Mouse (Mus musculus) myocyte (in vitro differentiated cells): ENCODE measurements at regions not wholly inside any gene's neighbourhood (a gene's known extent, or its start where the extent isn't known, plus 50 kb on each side); places are given as distances from the start of the nearest gene placed in this dataset.

Experiments used
- H3K27me3 ChIP-seq: one replicate; pipeline ENCODE4 v1.6.1; 2011; ENCODE audit not compliant: control insufficient read depth, insufficient read depth, insufficient read length
- H3K36me3 ChIP-seq: one replicate; pipeline ENCODE4 v1.6.1; 2011; ENCODE audit not compliant: control insufficient read depth, insufficient read depth
- H3K4me2 ChIP-seq: one replicate; pipeline ENCODE4 v1.6.1; 2011; ENCODE audit warnings: low read depth, control low read depth
- H3K4me3 ChIP-seq: one replicate; pipeline ENCODE4 v1.5.1; 2011; ENCODE audit warnings: mild to moderate bottlenecking, control low read depth, moderate library complexity
- H3K79me2 ChIP-seq: one replicate; pipeline ENCODE4 v1.6.1; 2011; ENCODE audit not compliant: control insufficient read depth, insufficient read depth
- H3ac ChIP-seq: one replicate; pipeline ENCODE4 v1.6.1; 2011; ENCODE audit not compliant: control insufficient read depth, insufficient read length
- CEBPB ChIP-seq: IDR thresholded peaks from 2 replicates; pipeline ENCODE4 v1.6.1; 2011; ENCODE audit warnings: mild to moderate bottlenecking, moderate library complexity; ENCODE audit not compliant: poor library complexity, insufficient read depth, severe bottlenecking
- E2F4 ChIP-seq: IDR thresholded peaks from one replicate; pipeline ENCODE4 v1.6.1; 2011; ENCODE audit warnings: mild to moderate bottlenecking, control low read depth, moderate library complexity; ENCODE audit not compliant: insufficient read depth
- MAX ChIP-seq: IDR thresholded peaks from one replicate; pipeline ENCODE4 v1.6.1; 2011; ENCODE audit warnings: low read depth, mild to moderate bottlenecking, control low read depth
- MYOD1 ChIP-seq, 3 experiments: IDR thresholded peaks; one replicate each; pipeline ENCODE4 v1.6.1; 2011; ENCODE audit warnings: control low read depth in 2 of 3, low read depth in 2 of 3, mild to moderate bottlenecking in 2 of 3, moderate library complexity in 1 of 3; ENCODE audit not compliant: insufficient read length in 2 of 3, control insufficient read depth in 1 of 3
- MYOG ChIP-seq, 3 experiments: IDR thresholded peaks; one replicate each; pipeline ENCODE4 v1.6.1; 2011; ENCODE audit warnings: control low read depth in 2 of 3, low read depth in 2 of 3, mild to moderate bottlenecking in 2 of 3; ENCODE audit not compliant: insufficient read length in 2 of 3, control insufficient read depth in 1 of 3, insufficient read depth in 1 of 3
- POLR2A ChIP-seq: IDR thresholded peaks from one replicate; pipeline ENCODE4 v1.6.1; 2011; ENCODE audit warnings: low read depth, mild to moderate bottlenecking, control low read depth, moderate library complexity; ENCODE audit not compliant: insufficient read length
- POLR2AphosphoS2 ChIP-seq: IDR thresholded peaks from one replicate; pipeline ENCODE4 v1.6.1; 2011; ENCODE audit warnings: low read depth, control low read depth; ENCODE audit not compliant: insufficient read length
- REST ChIP-seq: IDR thresholded peaks from one replicate; pipeline ENCODE4 v1.6.1; 2011; ENCODE audit warnings: mild to moderate bottlenecking, control low read depth, moderate library complexity; ENCODE audit not compliant: insufficient read depth, insufficient read length
- SRF ChIP-seq: IDR thresholded peaks from one replicate; pipeline ENCODE4 v1.6.1; 2011; ENCODE audit warnings: low read depth; ENCODE audit not compliant: control insufficient read depth, insufficient read length
- TCF12 ChIP-seq: IDR thresholded peaks from one replicate; pipeline ENCODE4 v1.6.1; 2011; ENCODE audit warnings: mild to moderate bottlenecking, control low read depth; ENCODE audit not compliant: poor library complexity, insufficient read depth, severe bottlenecking
- TCF3 ChIP-seq: IDR thresholded peaks from one replicate; pipeline ENCODE4 v1.6.1; 2011; ENCODE audit warnings: low read depth, control low read depth; ENCODE audit not compliant: insufficient read length
- USF1 ChIP-seq: IDR thresholded peaks from one replicate; pipeline ENCODE4 v1.6.1; 2011; ENCODE audit warnings: low read depth, mild to moderate bottlenecking, control low read depth, moderate library complexity

DNA sequence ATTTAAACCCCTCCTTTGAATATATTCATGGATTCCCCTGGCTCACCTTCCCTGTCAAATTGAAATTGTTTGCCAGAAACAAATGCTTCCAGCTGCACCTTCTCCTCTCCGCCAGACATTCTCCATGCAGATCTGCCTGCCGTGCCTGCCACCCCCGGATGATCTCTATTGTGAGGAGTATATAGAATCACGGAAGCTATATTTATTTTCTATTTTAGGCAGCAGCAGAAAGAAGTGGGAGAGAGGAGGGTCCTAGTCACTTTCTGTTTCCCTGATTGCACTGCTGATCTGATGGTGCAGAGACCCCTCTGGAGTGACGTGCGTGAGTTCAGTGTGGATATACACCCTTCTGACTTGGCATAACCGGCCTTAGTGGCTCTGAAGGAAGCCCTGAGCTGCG, 505.4 kb downstream of the Adam3 start:
- no peak overlapping the region for H3K4me3 ChIP-seq
- H3K27me3 ChIP-seq, result no peaks in the 10 kb centered on the region
- no peaks in the 10 kb centered on the region for H3K36me3 ChIP-seq
- TF ChIP-seq USF1, result no peak
- no peak for TF ChIP-seq MYOG (IDR thresholded peaks at IDR 0.05; ENCODE audit: control insufficient read depth in 1 of 3, insufficient read depth in 1 of 3, insufficient read length in 2 of 3, low read depth in 2 of 3)
- no peak for TF ChIP-seq E2F4
- no peak for TF ChIP-seq REST
- no peak for TF ChIP-seq MAX
- TF ChIP-seq MYOD1 (IDR thresholded peaks at IDR 0.05; ENCODE audit: control insufficient read depth in 1 of 3, insufficient read length in 2 of 3, low read depth in 2 of 3), result no peak
- no peak for TF ChIP-seq POLR2AphosphoS2
- no peak for TF ChIP-seq POLR2A
- TF ChIP-seq TCF12, result no peak
- TF ChIP-seq TCF3, result no peak
- no peak overlapping the region for H3ac ChIP-seq
- H3K79me2 ChIP-seq, result no peaks in the 10 kb centered on the region
- H3K4me2 ChIP-seq, result no peak overlapping the region

DNA sequence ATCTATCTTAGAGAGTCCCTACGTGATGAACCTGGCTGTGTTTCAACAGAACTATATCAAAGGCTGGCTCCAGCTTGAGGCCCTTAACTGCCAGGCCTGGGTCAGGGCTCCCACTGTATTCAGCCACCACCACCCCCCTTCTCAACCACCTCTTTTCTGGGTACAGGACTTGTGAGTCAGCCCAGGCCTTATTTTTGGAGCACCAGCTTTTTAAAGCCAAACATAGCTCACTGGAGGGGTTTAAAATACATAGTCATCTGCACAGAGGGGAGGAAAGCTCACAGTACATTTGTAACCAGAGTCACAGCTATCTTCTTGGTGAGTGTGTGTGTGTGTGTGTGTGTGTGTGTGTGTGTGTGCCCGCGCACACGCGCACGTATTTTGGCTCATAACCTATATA, 509.0 kb downstream of the Adam3 start:
- no peaks in the 10 kb centered on the region for H3K27me3 ChIP-seq
- no peak overlapping the region for H3K4me2 ChIP-seq
- H3K79me2 ChIP-seq, result no peaks in the 10 kb centered on the region
- H3ac ChIP-seq, result no peak overlapping the region
- no peaks in the 10 kb centered on the region for H3K36me3 ChIP-seq
- TF ChIP-seq SRF (no peak), MAX (no peak), MYOG (IDR thresholded peaks at IDR 0.05; ENCODE audit: control insufficient read depth in 1 of 3, insufficient read depth in 1 of 3, insufficient read length in 2 of 3, low read depth in 2 of 3) (no peak), USF1 (no peak), CEBPB (no peak), E2F4 (no peak), MYOD1 (IDR thresholded peaks at IDR 0.05; ENCODE audit: control insufficient read depth in 1 of 3, insufficient read length in 2 of 3, low read depth in 2 of 3) (no peak)
- no peak overlapping the region for H3K4me3 ChIP-seq

DNA sequence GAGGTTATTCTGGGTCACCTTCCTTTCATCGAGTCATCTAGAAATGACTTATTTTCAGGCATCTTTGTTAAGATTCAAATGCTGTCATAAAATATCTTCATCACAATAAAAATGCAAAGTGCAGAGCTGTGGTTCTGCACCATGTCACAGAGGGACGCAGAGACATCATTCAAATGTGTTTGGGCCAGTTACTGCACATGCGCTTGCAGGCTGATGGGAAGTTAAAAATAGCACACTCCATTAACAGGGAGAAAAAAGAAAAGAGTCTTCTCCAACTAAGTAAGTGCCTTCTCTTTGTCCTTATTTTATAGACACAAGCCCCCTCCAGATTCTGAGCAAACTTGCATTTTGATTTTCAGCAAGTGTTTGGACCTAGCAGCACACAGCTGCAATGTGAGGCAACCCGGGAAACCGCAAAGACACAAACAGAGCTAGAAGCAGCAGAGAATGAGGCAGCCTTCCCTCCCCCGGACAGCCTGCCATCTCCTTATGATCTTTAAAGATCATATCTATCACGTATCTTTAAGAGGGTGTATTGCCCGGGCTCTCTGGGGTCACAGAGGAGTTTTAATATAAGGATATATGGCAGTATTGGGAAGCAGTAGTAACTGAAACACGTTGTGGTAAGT, 510.0 kb downstream of the Adam3 start:
- Histone ChIP-seq H3K36me3 (no peaks in the 10 kb centered on the region), H3K27me3 (no peaks in the 10 kb centered on the region), H3K4me2 (no peak overlapping the region), H3K79me2 (no peaks in the 10 kb centered on the region), H3K4me3 (no peak overlapping the region), H3ac (no peak overlapping the region)
- TF ChIP-seq MYOD1 (IDR thresholded peaks at IDR 0.05; ENCODE audit: control insufficient read depth in 1 of 3, insufficient read length in 2 of 3, low read depth in 2 of 3), result no peak
- TF ChIP-seq MYOG (IDR thresholded peaks at IDR 0.05; ENCODE audit: control insufficient read depth in 1 of 3, insufficient read depth in 1 of 3, insufficient read length in 2 of 3, low read depth in 2 of 3), result no peak
- no peak for TF ChIP-seq E2F4

DNA sequence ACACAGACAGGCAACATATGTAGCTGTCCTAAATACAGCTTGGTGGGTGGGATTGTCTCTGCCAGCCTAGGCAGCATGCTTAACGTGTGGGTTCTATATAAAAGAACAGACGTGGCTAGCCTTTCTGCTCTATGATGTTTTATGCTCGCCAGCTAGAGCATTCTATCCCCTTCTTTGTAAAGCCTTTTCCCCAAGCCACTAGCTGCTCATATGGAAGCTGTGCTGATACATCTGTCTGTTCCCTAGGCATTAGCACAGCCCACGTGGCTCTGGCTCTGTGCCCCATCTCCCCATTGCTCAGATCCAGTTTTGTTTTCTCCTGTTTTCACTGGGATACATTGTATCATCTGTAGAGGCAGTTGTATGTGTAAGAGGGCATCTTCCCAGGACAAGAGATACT, 511.3 kb downstream of the Adam3 start:
- H3K27me3 ChIP-seq, result no peaks in the 10 kb centered on the region
- no peaks in the 10 kb centered on the region for H3K79me2 ChIP-seq
- no peak overlapping the region for H3ac ChIP-seq
- H3K36me3 ChIP-seq, result no peaks in the 10 kb centered on the region
- TF ChIP-seq TCF12 (no peak), E2F4 (no peak), MYOG (IDR thresholded peaks at IDR 0.05; ENCODE audit: control insufficient read depth in 1 of 3, insufficient read depth in 1 of 3, insufficient read length in 2 of 3, low read depth in 2 of 3) (no peak), MYOD1 (IDR thresholded peaks at IDR 0.05; ENCODE audit: control insufficient read depth in 1 of 3, insufficient read length in 2 of 3, low read depth in 2 of 3) (no peak), USF1 (no peak), POLR2AphosphoS2 (no peak), POLR2A (no peak), CEBPB (no peak), MAX (no peak), REST (no peak), SRF (no peak), TCF3 (no peak)
- no peak overlapping the region for H3K4me3 ChIP-seq
- no peak overlapping the region for H3K4me2 ChIP-seq
